Mouse (Mus musculus): ENCODE results near the gene Ovol3. TPM values are rescaled to one million over a fixed set of nuclear protein-coding genes. Genes with fewer than 3 reads are reported as not detected.
A peak's percentile ranks its signal among the peaks of the same experiment; 100 is the strongest.
"Not testable (repeated sequence)": the region's sequence is repeated elsewhere in the genome, so short reads cannot be mapped to it uniquely, and the experiment has no call there.

Gene Ovol3
- polyA plus RNA-seq, 1 experiment, result not detected

GRCm38 (mm10) chr7:30202895-30203690 lies 32.4 kb downstream of the Ovol3 start:
- TF ChIP-seq MAX (IDR thresholded peaks at IDR 0.05) (no peak), USF1 (IDR thresholded peaks at IDR 0.05; ENCODE audit: low read depth) (no peak), CEBPB (IDR thresholded peaks at IDR 0.05; ENCODE audit: low read depth) (no peak), MYOD1 (IDR thresholded peaks at IDR 0.05; ENCODE audit: control insufficient read depth, insufficient read length, low read depth) (no peak), MYOG (IDR thresholded peaks at IDR 0.05; ENCODE audit: control insufficient read depth, extremely low read depth, insufficient read length) (no peak), FOSL1 (IDR thresholded peaks at IDR 0.05; ENCODE audit: insufficient read depth, low read length, poor library complexity, severe bottlenecking) (no peak), CTCF (IDR thresholded peaks at IDR 0.05; ENCODE audit: control insufficient read depth, insufficient read depth, insufficient read length) (no peak)
- no peaks in the 10 kb centered on the region for H3K27me3 ChIP-seq (ENCODE audit: control insufficient read depth, insufficient read depth, insufficient read length)
- no peaks in the 10 kb centered on the region for H3K79me2 ChIP-seq (ENCODE audit: control insufficient read depth, insufficient read depth)
- no peak overlapping the region for H3ac ChIP-seq (ENCODE audit: control insufficient read depth, insufficient read length, low read depth)
- no peaks in the 10 kb centered on the region for H3K79me3 ChIP-seq (ENCODE audit: low read depth)
- no peaks in the 10 kb centered on the region for H3K36me3 ChIP-seq (ENCODE audit: control insufficient read depth, insufficient read depth)
- no peak overlapping the region for H3K4me3 ChIP-seq (ENCODE audit: insufficient read depth, poor library complexity, severe bottlenecking)

DNA sequence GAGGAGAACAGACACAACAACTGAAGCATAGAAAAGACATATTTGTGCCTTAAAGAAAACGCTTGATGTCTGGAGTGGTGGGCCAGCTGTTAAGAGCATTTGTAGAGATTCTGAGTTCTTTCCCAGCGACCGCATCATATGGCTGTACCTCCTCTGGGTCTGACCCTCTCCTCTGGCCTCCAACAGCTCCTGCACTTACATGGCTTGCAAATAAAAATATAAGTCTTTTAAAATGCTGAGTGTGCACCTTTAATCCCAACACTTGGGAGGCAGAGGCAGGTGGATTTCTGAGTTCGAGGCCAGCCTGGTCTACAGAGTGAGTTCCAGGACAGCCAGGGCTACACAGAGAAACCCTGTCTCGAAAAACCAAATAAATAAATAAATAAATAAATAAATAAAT lies 34.9 kb downstream of the Ovol3 start:
- not testable (repeated sequence) for H3ac ChIP-seq (ENCODE audit: control insufficient read depth, insufficient read length, low read depth); H3K4me3 ChIP-seq (ENCODE audit: insufficient read depth, poor library complexity, severe bottlenecking); H3K79me2 ChIP-seq (ENCODE audit: control insufficient read depth, insufficient read depth); H3K27me3 ChIP-seq (ENCODE audit: control insufficient read depth, insufficient read depth, insufficient read length); H3K36me3 ChIP-seq (ENCODE audit: control insufficient read depth, insufficient read depth); H3K79me3 ChIP-seq (ENCODE audit: low read depth)

DNA sequence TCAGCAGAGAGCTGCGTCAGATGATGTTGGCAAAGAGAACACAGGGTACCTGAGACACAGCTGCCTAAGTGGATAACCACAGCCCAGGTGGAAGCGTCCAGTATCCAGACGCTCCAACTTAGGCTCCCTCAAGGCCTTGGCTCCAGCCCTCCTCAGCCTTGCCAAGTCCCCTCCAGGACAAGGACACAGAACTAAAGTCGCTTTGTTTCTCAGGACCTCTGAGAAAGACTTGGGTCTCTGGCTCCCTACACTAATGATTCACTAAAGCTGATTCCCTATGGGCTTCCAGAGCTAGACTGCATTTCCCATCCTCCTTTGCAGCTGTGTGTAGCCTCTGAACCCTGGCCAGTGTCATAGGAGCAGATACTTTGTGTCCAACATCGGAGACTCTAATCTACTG lies 35.3 kb downstream of the Ovol3 start:
- TF ChIP-seq MYOD1 (IDR thresholded peaks at IDR 0.05; ENCODE audit: control insufficient read depth, insufficient read length, low read depth) (no peak), CEBPB (IDR thresholded peaks at IDR 0.05; ENCODE audit: low read depth) (no peak), CTCF (IDR thresholded peaks at IDR 0.05; ENCODE audit: control insufficient read depth, insufficient read depth, insufficient read length) (no peak), FOSL1 (IDR thresholded peaks at IDR 0.05; ENCODE audit: insufficient read depth, low read length, poor library complexity, severe bottlenecking) (no peak), USF1 (IDR thresholded peaks at IDR 0.05; ENCODE audit: low read depth) (no peak), MYOG (IDR thresholded peaks at IDR 0.05; ENCODE audit: control insufficient read depth, extremely low read depth, insufficient read length) (no peak), MAX (IDR thresholded peaks at IDR 0.05) (no peak)
- no peak overlapping the region for H3K4me3 ChIP-seq (ENCODE audit: insufficient read depth, poor library complexity, severe bottlenecking)

DNA sequence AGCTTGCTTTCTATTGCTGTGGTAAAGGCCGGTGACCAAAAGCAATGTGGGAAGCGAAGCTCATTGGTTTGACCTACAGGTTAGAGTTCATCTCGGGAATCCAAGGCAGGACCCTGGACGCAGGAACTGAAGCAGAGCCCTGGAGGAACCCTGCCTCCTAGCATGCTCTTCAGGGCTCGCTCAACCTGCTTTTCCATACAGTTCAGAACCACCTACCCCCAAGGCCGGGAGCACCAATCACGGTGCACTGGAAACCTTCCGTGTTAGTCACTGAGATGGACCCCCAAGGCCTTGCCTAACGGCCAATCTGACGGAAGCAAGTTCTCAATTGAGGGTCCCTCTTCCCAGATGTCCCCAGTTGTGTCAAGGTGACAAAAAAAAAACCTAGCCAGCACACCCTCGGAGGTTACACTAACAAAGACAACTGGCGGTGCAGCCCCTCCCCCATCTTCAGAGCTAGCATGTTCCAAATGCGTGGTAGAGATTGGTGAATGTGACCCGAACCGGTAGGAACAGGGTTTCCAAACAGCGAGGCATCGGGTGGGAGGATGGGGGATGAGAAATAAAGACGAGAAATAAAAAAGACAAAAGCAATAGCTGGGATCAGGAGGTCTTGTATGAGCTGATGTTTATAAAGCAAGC lies 35.9 kb downstream of the Ovol3 start:
- H3K36me3 ChIP-seq (ENCODE audit: control insufficient read depth, insufficient read depth), result no peaks in the 10 kb centered on the region
- H3K27me3 ChIP-seq (ENCODE audit: control insufficient read depth, insufficient read depth, insufficient read length), result no peaks in the 10 kb centered on the region
- no peaks in the 10 kb centered on the region for H3K79me3 ChIP-seq (ENCODE audit: low read depth)
- H3K4me3 ChIP-seq (ENCODE audit: insufficient read depth, poor library complexity, severe bottlenecking), result no peak overlapping the region
- H3ac ChIP-seq (ENCODE audit: control insufficient read depth, insufficient read length, low read depth), result no peak overlapping the region
- H3K79me2 ChIP-seq (ENCODE audit: control insufficient read depth, insufficient read depth), result peaks cover 3% of the 10 kb centered on the region
- TF ChIP-seq CEBPB (IDR thresholded peaks at IDR 0.05; ENCODE audit: low read depth), result no peak
- TF ChIP-seq USF1 (IDR thresholded peaks at IDR 0.05; ENCODE audit: low read depth), result no peak
- TF ChIP-seq MAX (IDR thresholded peaks at IDR 0.05), result no peak
- no peak for TF ChIP-seq CTCF (IDR thresholded peaks at IDR 0.05; ENCODE audit: control insufficient read depth, insufficient read depth, insufficient read length)

More for the DNA sequence above, 35.3 kb downstream of the Ovol3 start:
- Histone ChIP-seq H3ac (ENCODE audit: control insufficient read depth, insufficient read length, low read depth) (no peak overlapping the region), H3K36me3 (ENCODE audit: control insufficient read depth, insufficient read depth) (no peaks in the 10 kb centered on the region), H3K79me3 (ENCODE audit: low read depth) (no peaks in the 10 kb centered on the region), H3K27me3 (ENCODE audit: control insufficient read depth, insufficient read depth, insufficient read length) (no peaks in the 10 kb centered on the region), H3K79me2 (ENCODE audit: control insufficient read depth, insufficient read depth) (no peaks in the 10 kb centered on the region)

DNA sequence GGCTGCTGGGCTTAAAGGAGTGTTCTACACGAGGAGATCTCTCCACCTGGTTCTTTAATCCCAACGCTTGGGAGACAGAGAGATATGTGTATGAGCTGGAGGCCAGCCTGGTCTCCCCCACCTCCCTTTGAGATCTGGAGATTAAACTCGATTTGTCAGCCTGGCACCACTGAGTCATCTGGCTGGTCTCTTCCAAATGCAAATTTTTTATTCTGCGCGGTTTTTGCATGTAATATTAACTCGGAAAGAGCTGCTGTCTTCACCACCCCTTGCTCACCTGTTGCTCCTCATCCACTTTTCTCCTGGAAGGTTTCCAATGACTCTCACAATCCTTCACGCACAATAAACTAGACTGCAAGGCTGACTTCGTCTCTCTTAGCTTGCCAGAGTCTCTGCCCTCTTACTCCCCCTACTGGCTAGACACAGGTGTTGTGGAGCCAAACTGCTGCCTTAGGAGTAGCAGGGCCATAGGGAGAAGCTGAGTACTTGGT lies 37.0 kb downstream of the Ovol3 start, which contains the start of gene Capns1:
Capns1 (minus strand) TSS at position 331 of the 491 bp plus-strand sequence.
- Histone ChIP-seq H3K79me2 (ENCODE audit: control insufficient read depth, insufficient read depth) (peaks cover 14% of the 10 kb centered on the region), H3K4me3 (ENCODE audit: insufficient read depth, poor library complexity, severe bottlenecking) (no peak within 1 kb of the TSS), H3K27me3 (ENCODE audit: control insufficient read depth, insufficient read depth, insufficient read length) (no peaks in the 10 kb centered on the region), H3ac (ENCODE audit: control insufficient read depth, insufficient read length, low read depth) (no peak within 1 kb of the TSS), H3K79me3 (ENCODE audit: low read depth) (peaks cover 5% of the 10 kb centered on the region), H3K36me3 (ENCODE audit: control insufficient read depth, insufficient read depth) (no peaks in the 10 kb centered on the region)
- TF ChIP-seq CTCF (IDR thresholded peaks at IDR 0.05; ENCODE audit: control insufficient read depth, insufficient read depth, insufficient read length) (peak; percentile 70), FOSL1 (IDR thresholded peaks at IDR 0.05; ENCODE audit: insufficient read depth, low read length, poor library complexity, severe bottlenecking) (no peak), CEBPB (IDR thresholded peaks at IDR 0.05; ENCODE audit: low read depth) (no peak), MYOD1 (IDR thresholded peaks at IDR 0.05; ENCODE audit: control insufficient read depth, insufficient read length, low read depth) (peak; percentile 88)

DNA sequence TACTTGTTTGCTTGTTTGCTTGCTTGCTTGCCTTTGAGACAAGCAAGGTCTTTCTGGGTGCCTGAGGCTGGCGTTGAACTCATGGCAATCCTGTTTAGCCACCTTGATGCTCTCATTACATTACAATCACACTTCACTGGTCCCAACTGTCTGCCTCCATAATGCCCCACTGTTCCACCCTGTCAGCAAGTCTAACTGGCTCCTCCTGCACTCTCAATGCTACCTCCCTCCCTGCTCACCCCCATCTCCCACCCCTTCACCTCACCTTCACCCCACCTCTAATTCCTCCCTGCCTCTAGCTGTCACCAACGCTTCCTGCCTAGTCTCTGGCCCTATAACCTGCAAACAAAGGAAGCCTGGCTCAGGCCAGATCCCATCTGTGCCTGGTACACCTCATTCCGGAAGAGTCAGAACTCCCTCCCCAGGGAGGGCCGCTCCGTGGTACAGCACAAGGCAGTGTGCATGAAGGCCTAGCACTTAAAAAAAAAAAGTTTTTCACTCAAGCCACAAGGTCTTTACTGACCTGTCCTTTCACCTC lies 37.9 kb downstream of the Ovol3 start:
- Histone ChIP-seq H3K36me3 (ENCODE audit: control insufficient read depth, insufficient read depth) (no peaks in the 10 kb centered on the region), H3K27me3 (ENCODE audit: control insufficient read depth, insufficient read depth, insufficient read length) (no peaks in the 10 kb centered on the region), H3ac (ENCODE audit: control insufficient read depth, insufficient read length, low read depth) (no peak overlapping the region), H3K79me3 (ENCODE audit: low read depth) (peaks cover 13% of the 10 kb centered on the region), H3K79me2 (ENCODE audit: control insufficient read depth, insufficient read depth) (peaks cover 23% of the 10 kb centered on the region), H3K4me3 (ENCODE audit: insufficient read depth, poor library complexity, severe bottlenecking) (no peak overlapping the region)
- TF ChIP-seq FOSL1 (IDR thresholded peaks at IDR 0.05; ENCODE audit: insufficient read depth, low read length, poor library complexity, severe bottlenecking) (no peak), USF1 (IDR thresholded peaks at IDR 0.05; ENCODE audit: low read depth) (no peak), MYOG (IDR thresholded peaks at IDR 0.05; ENCODE audit: control insufficient read depth, extremely low read depth, insufficient read length) (no peak), CTCF (IDR thresholded peaks at IDR 0.05; ENCODE audit: control insufficient read depth, insufficient read depth, insufficient read length) (no peak), CEBPB (IDR thresholded peaks at IDR 0.05; ENCODE audit: low read depth) (no peak), MYOD1 (IDR thresholded peaks at IDR 0.05; ENCODE audit: control insufficient read depth, insufficient read length, low read depth) (no peak), MAX (IDR thresholded peaks at IDR 0.05) (no peak)
